Mouse (Mus musculus) limb, embryonic 14.5 days (tissue): Measurements from ENCODE around the gene Grik4. TPM values are rescaled to one million over a fixed set of nuclear protein-coding genes. Genes with fewer than 3 reads are reported as not detected.

Source experiments
- ATAC-seq: fragments of 200-750 bp; cut with Nextera tagmentation; 2 replicates; pipeline ENCODE4 v1.8.0; 2017; ENCODE audit warnings: low read depth, moderate number of reproducible peaks, moderate TSS enrichment; ENCODE audit not compliant: low FRiP score
- DNase-seq: peaks from one replicate; pipeline ENCODE4 v3.0.0-alpha.2; 2015; ENCODE audit warnings: low spot score
- H3K27ac ChIP-seq: fragments of 300-500 bp; sonication (generic); replicated peaks from 2 replicates; pipeline ENCODE4 v1.5.1; 2014; ENCODE audit warnings: low read depth, mild to moderate bottlenecking, low read length, moderate library complexity, mixed read lengths
- H3K27me3 ChIP-seq: fragments of 300-500 bp; sonication (generic); 2 replicates; pipeline ENCODE4 v1.6.1; 2014; ENCODE audit warnings: low read length, mixed read lengths; ENCODE audit not compliant: control insufficient read depth, insufficient read depth
- H3K36me3 ChIP-seq: fragments of 300-500 bp; sonication (generic); 2 replicates; pipeline ENCODE4 v1.6.1; 2014; ENCODE audit warnings: mild to moderate bottlenecking, low read length, moderate library complexity, mixed read lengths; ENCODE audit not compliant: control insufficient read depth, insufficient read depth
- H3K4me1 ChIP-seq: fragments of 300-500 bp; sonication (generic); 2 replicates; pipeline ENCODE4 v1.6.1; 2014; ENCODE audit warnings: antibody characterized with exemption, low read length, mixed read lengths; ENCODE audit not compliant: control insufficient read depth, insufficient read depth
- H3K4me2 ChIP-seq: fragments of 300-500 bp; sonication (generic); replicated peaks from 2 replicates; pipeline ENCODE4 v1.6.1; 2014; ENCODE audit warnings: low read depth, mild to moderate bottlenecking, low read length, moderate library complexity; ENCODE audit not compliant: severe bottlenecking
- H3K4me3 ChIP-seq: fragments of 300-500 bp; sonication (generic); replicated peaks from 2 replicates; pipeline ENCODE4 v1.5.1; 2014; ENCODE audit warnings: low read length
- H3K9ac ChIP-seq: fragments of 300-500 bp; sonication (generic); 2 replicates; pipeline ENCODE4 v1.6.1; 2014; ENCODE audit warnings: mild to moderate bottlenecking, low read depth, low read length, moderate library complexity; ENCODE audit not compliant: severe bottlenecking
- H3K9me3 ChIP-seq: fragments of 300-500 bp; sonication (generic); 2 replicates; pipeline ENCODE4 v1.6.1; 2016; ENCODE audit warnings: low read length; ENCODE audit not compliant: control insufficient read depth
- POLR2A ChIP-seq: fragments of 200-500 bp; IDR thresholded peaks from 2 replicates; pipeline ENCODE4 v1.8.0; 2012; ENCODE audit warnings: inconsistent platforms, mild to moderate bottlenecking, moderate library complexity, borderline replicate concordance; ENCODE audit not compliant: insufficient read depth, insufficient read length; ENCODE audit errors: extremely low read depth
- WGBS: fragments of 180-500 bp; shearing (Covaris S2); extraction: QIAGEN DNeasy Blood & Tissue Kit; methylation state at CpG from one replicate; pipeline ENCODE4 v1.1.7; 2014; 5-methylcytosine and 5-hydroxymethylcytosine counted together
- polyA plus RNA-seq, 2 experiments: library from polyadenylated mRNA; depleted of rRNA in 1 of 2; stranded (reverse) in 1 of 2; unstranded in 1 of 2; fragments of >200 nt; fragmentation: Nextera tagmentation in 1 of 2; extraction: Ambion mirVana in 1 of 2; gene quantifications; 2 replicates each; pipeline versions ENCODE4 v1.2.1 to v1.2.3; 2012 to 2014

Grik4 gene
- polyA plus RNA-seq, 2 experiments, result 0.85 to 2.4 TPM

GRCm38 (mm10) chr9:42797276-42797675 is 147.0 kb downstream of the Grik4 start:
- no peak for TF ChIP-seq POLR2A

GRCm38 (mm10) chr9:42795881-42796280 is 148.4 kb downstream of the Grik4 start:
- Histone ChIP-seq H3K9me3 (no peaks in the 10 kb centered on the region), H3K27ac (no peak overlapping the region), H3K36me3 (no peaks in the 10 kb centered on the region), H3K9ac (no peak overlapping the region), H3K27me3 (no peaks in the 10 kb centered on the region), H3K4me1 (0 out of 2 replicates have a peak, but pooled peaks cover 8% of the 10 kb centered on the region), H3K4me2 (no peak overlapping the region), H3K4me3 (no peak overlapping the region)
- WGBS, result 23% methylated on average over 8 of the region's 8 CpGs
- DNase-seq (no peak), ATAC-seq (no peak)
- TF ChIP-seq POLR2A, result no peak

More at GRCm38 (mm10) chr9:42797276-42797675, 147.0 kb downstream of the Grik4 start:
- Histone ChIP-seq H3K27ac (no peak overlapping the region), H3K4me1 (0 out of 2 replicates have a peak, but pooled peaks cover 8% of the 10 kb centered on the region), H3K4me3 (no peak overlapping the region), H3K4me2 (no peak overlapping the region), H3K9ac (no peak overlapping the region), H3K27me3 (no peaks in the 10 kb centered on the region), H3K36me3 (no peaks in the 10 kb centered on the region), H3K9me3 (no peaks in the 10 kb centered on the region)
- ATAC-seq (no peak), DNase-seq (no peak)
- 62% methylated on average over 8 of the region's 8 CpGs for WGBS

- H3K9me3 ChIP-seq, result no peaks in the 10 kb centered on the region
- no peak overlapping the region for H3K4me2 ChIP-seq
- no peak overlapping the region for H3K4me3 ChIP-seq
- no peak overlapping the region for H3K9ac ChIP-seq
- no peaks in the 10 kb centered on the region for H3K27me3 ChIP-seq
- ATAC-seq (no peak), DNase-seq (no peak)
- WGBS, result 83% methylated on average over 4 of the region's 4 CpGs
- H3K36me3 ChIP-seq, result no peaks in the 10 kb centered on the region
- H3K27ac ChIP-seq, result no peak overlapping the region
- 0 out of 2 replicates have a peak, but pooled peaks cover 7% of the 10 kb centered on the region for H3K4me1 ChIP-seq
- TF ChIP-seq POLR2A, result no peak
These were observed 150.3 kb downstream of the Grik4 start for GRCm38 (mm10) chr9:42794006-42794405.

GRCm38 (mm10) chr9:42793581-42793980 is 150.7 kb downstream of the Grik4 start:
- 0 out of 2 replicates have a peak, but pooled peaks cover 4% of the 10 kb centered on the region for H3K4me1 ChIP-seq
- H3K36me3 ChIP-seq, result no peaks in the 10 kb centered on the region
- H3K27me3 ChIP-seq, result no peaks in the 10 kb centered on the region
- WGBS, result 56% methylated on average over 8 of the region's 8 CpGs
- no peak overlapping the region for H3K27ac ChIP-seq
- DNase-seq (no peak), ATAC-seq (no peak)
- no peak overlapping the region for H3K9ac ChIP-seq
- TF ChIP-seq POLR2A, result no peak
- H3K4me3 ChIP-seq, result no peak overlapping the region
- no peaks in the 10 kb centered on the region for H3K9me3 ChIP-seq
- no peak overlapping the region for H3K4me2 ChIP-seq

DNA sequence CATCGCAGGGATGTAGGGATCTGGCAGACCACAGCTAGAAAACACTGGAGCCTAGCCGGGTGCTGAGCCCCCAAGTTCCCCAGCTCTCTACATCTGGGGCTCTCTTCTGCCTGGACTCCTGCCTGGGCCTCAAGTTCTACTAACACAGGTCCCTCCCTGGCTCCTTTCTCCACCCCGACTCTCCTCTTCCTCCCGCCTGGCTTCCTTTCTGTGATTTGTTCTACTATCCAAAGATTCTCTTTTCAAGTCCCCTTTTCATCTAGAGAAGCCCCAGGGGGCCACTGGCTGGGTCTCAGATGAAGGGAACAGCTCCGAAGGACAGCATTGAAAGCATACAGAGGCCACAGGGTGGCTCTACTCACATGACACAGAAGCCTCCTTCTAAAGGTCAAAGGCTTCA is 151.9 kb downstream of the Grik4 start:
- ATAC-seq (no peak), DNase-seq (no peak)
- Histone ChIP-seq H3K36me3 (no peaks in the 10 kb centered on the region), H3K4me3 (no peak overlapping the region), H3K9me3 (no peaks in the 10 kb centered on the region), H3K9ac (no peak overlapping the region), H3K27ac (no peak overlapping the region), H3K27me3 (no peaks in the 10 kb centered on the region), H3K4me2 (no peak overlapping the region), H3K4me1 (0 out of 2 replicates have a peak, but pooled peaks cover 4% of the 10 kb centered on the region)
- no peak for TF ChIP-seq POLR2A
- 71% methylated on average over 5 of the region's 5 CpGs for WGBS

DNA sequence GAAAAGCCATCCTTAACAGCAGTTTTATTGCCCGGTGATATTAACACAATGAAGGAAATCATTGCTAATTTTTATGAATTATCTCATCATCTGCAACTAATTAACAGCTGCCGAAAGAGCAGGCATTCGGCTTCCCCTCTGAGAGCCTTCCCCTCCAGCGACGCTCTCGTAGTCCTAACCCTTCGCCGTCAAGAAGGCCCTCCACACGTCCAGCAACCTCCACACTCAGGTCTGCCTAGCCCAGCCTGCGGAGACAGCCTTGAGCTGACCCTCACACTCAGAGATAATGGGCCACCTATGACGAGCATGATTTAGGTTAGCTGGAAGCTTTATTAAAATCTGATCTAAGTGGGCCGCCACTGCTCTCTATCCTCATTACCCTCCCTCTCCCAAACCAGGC is 152.5 kb downstream of the Grik4 start:
- no peak overlapping the region for H3K9ac ChIP-seq
- WGBS, result 41% methylated on average over 12 of the region's 12 CpGs
- H3K9me3 ChIP-seq, result no peaks in the 10 kb centered on the region
- no peak for DNase-seq
- no peaks in the 10 kb centered on the region for H3K36me3 ChIP-seq
- no peaks in the 10 kb centered on the region for H3K27me3 ChIP-seq
- H3K4me1 ChIP-seq, result 0 out of 2 replicates have a peak, but pooled peaks cover 4% of the 10 kb centered on the region
- H3K4me2 ChIP-seq, result no peak overlapping the region
- H3K27ac ChIP-seq, result no peak overlapping the region
- no peak overlapping the region for H3K4me3 ChIP-seq
- no peak for ATAC-seq
- TF ChIP-seq POLR2A, result no peak
